Mouse (Mus musculus) 3134 (cell line): ENCODE measurements around the gene Zfp706.
"Not testable (repeated sequence)": the region's sequence is repeated elsewhere in the genome, so short reads cannot be mapped to it uniquely, and the experiment has no call there.

Experiments
- DNase-seq: peaks from one replicate; pipeline ENCODE4 v3.0.0-alpha.2; 2011; ENCODE audit warnings: low spot score; ENCODE audit not compliant: insufficient read length; ENCODE audit errors: extremely low read depth

Zfp706 gene

DNA sequence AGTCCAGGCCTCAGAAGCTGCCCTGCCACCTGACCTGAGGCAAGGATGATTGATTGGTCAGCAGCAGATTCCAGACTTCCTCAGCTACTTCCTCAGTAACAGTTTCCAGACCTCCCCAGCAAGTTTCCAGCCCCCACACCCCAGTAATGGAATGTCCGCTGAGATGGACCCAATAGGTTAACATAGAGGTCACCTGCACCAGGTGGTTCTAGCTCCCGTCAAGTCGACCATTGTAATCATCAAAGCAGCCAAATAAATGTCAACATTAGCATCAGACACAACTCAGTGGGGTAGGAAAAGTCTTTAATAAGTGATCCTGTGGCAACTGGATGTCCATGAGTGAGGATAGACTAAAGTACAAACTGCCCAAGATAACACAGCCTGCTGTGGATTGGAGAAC is 3.7 kb upstream of the Zfp706 start:
- no peak for DNase-seq

DNA sequence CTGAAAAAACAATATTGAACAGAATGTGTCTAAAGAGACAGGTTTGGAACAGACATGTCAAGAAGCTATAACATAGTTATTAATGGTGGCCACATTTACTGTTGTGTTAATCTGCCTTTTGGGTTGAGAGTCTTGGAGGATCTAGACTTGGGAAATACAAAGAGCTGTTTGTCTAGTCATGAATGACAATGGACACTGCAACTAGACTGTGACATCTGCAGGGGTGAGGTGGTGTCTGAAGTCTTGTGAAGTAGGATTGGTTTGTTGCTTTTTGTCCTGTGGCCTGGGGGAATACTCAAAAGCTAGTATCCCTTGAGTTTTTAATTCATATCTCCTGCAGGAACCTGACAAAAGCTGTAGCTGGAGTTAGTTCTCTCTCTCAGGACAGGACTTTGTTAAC is 973 bp upstream of the Zfp706 start:
- DNase-seq, result no peak

DNA sequence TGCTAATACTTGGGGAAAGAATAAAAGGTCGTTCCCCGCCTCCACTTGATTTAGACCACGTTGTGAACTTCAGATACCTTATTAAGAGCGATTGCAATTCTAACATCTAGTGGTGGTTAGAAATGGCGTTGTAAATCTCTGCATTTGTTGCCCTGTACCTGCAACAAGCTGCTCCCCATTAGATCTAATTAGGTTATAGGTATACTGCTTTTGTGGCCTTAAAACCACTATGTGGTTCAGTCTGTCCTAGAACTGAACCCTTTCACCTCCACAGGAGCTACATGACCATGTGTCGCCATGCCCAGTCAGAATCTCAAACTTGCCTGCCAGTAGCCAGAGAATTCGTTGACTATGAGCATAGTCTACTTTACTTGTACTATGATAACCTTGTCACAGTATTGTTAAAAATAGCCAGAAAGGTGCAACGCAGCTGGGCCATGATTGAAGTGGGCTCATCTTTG is 416 bp upstream of the Zfp706 start:
- DNase-seq, result no peak

DNA sequence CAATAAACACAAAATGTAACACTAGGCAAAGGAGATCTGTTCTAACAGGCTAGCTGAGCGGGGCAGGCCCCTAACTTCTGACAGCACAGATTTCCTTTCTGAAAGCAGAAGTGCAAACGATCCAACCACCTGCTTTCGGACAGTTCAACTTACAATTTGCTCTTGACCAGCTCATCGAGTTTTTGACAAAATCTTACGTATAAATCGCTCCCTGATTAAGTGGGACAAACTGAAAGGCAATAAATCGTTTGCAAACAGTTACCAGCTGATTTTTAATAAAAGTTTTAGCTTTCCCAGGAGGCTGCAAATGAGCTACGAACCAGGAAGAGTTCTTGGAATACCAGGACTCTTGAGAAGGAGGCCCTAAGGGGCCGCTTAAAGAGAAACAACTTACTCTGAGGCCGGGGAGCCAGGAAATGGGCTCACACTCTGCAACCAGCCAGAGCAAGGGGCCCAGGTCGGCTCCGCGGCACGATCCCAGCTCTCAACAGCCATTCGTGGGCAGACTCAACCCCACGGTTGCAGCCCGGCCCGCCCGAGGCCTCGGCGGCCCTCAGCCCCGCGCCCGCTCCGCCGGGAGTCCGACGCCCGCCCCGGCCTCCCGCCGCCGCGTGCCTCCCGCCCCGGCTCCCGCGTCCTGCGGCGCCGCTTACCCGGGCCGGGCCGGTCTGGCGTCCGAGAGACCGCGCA is 953 bp downstream of the Zfp706 start:
- no peak for DNase-seq

DNA sequence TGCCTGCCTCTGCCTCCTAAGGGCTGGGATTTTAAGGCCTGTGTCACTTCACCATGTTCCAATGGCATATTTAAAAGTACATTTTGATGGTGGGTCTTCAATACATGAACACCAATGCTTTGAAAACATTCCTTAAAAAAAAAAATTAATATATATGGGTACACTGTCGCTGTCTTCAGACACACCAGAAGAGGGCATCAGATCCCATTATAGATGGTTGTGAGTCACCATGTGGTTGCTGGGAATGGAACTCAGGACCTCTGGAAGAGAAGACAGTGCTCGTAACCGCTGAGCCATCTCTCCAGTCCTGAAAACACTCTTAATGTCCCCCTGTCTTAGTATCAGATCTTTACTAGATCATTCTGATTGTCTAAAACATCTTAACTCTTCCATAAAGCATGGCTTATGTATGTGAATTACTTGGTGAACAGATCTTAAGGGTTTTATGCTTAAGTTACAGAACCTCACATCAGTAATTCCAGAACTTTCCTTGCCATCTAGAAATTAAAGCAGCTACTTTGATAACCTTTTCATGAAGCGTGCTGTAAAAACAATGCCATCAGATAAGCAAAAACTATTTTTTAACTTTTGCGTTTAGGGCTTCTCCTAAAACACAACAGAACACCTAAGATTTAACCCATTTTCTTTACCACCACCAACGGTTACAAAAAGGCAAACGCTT is 1.6 kb downstream of the Zfp706 start:
- DNase-seq, result no peak

DNA sequence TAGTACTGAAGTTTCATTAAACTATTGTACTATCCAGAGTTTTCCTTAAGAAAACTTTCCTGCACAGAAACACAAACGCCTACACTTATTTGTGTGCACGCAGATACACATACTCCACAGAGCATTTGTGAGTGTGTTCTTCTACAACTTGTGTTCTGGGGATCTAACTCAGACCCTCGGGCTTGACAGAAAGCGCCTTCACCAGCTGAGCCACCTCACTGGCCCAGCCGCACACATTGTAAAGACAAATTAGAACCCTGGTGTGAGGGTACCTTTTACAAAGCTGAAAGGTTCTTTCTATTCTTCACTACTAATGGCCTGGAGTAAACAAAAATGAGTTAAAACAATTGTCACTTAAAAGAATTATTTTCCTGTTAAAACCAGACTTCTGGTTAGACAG is 2.7 kb downstream of the Zfp706 start:
- no peak for DNase-seq

DNA sequence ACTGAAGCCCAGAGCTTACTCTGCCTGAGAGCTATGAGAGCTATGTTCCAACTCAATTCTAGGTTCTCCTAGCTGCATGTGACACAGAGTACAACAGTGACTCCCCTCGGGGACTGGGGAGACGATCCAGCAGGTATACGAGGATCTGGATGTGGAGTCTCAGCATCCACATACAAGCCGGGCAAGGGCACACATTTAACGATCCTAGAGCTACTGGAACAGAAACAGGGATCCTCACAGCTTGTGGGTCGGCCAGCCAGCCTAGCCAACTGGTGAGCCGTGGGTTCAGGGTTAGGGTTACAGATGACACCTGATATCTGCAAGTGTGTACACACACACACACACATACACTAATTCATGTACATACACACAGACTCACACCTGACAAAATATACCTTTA is 5.3 kb downstream of the Zfp706 start:
- no peak for DNase-seq

DNA sequence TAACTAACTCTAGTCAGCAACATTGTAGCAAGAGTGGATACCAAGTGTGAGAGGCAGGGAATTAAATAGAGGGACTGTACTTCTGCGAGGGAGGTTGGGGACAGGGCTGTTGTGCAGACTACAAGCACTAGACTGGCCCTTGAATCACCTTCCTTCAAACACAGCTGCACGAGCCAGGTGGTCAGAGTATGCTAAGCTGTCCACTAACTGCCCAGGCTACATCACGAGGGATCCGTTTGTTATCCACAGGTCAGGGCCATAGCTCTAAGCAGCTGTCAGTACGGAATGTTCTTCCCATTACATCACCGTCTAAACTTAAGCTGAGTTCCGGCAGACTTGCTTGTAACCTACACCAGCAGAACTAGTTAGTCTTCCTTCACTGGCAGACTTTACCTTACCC is 8.0 kb downstream of the Zfp706 start:
- not testable (repeated sequence) for DNase-seq

DNA sequence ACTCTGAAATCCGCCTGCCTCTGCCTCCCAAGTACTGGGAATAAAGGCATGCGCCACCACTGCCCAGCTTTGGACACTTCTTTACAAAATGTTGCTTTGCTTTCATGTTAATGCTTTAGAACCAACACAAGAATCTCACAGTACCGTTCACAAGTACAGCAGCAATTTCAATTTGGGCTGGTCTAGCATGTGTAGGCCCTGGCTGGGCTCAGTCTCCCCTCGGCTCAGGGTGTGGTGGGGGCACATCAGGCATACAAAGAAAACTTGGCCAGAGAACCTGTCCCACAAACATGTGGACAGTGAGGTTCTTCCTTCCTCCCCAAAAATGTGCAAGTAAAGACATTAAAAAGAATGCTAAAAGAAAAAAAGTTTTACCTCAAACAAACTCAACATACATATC is 12.4 kb downstream of the Zfp706 start:
- no peak for DNase-seq

DNA sequence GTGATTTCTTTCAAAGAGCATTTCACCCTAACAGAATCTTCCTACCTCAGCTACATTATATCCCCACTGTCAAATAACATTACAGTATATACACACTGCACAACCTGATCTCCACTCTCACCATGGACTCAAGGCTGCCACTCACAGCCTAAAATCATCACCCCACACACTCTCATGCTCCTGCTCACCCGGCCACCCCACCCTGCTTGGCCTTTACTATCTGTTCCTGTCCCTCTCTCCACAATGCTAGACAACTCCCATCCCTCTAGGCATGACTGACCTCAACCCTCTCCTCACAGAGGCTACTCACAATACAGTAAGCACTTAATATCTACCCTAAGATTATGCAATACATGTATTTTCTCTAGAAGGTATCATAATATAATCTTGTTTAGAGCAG is 12.9 kb downstream of the Zfp706 start:
- no peak for DNase-seq

DNA sequence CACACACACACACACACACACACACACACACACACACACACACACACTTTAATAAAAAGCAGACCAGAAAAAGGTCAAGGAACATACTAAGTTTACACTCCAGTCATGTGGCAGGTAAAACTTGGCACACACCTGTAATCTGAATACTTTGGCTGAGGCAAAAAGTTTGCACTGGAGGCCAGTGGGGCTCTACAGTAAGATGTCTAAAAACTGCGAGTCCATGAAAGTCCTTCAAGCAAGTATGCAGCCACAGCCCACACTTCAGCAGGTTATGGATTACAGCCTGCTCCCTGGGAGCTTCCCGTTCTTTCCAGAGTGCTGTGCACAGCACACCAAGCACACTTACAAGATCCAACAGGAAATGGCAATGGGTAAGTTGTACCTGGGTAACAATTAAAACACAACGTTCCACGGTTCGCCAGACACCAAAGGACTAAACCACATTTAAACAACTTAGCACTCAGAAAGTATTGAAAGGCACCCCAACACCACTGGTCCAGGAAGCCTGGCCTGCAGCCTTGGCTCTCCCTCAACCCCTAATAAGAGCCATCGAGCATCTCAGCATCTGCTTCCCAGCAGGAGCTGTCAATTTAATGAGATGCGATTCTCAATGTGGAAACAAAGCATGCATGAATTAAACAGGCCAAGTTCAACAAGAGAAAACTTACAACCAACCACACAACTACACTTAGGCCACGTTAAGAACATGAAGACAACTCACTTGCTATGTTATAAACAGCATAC is 14.0 kb downstream of the Zfp706 start:
- DNase-seq, result no peak

DNA sequence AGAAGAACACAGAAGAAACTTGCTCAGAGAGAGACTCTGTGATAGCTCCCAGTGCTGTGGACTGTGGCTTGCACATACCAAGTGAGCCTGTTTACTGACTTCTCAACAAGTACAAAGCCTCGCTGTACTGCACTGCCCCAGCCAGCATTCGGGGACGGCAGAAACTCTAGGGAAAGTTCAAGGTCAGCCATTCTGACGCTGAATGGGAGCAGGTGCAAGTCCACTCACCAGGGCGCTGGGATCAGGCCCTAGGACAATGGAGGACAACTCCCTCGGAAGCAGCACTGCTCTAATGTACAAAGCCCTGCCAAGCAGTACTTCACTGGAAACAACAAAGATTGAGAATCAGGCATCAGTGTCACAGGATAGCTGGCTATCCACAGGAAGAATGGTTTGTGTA is 16.2 kb downstream of the Zfp706 start:
- DNase-seq, result no peak

DNA sequence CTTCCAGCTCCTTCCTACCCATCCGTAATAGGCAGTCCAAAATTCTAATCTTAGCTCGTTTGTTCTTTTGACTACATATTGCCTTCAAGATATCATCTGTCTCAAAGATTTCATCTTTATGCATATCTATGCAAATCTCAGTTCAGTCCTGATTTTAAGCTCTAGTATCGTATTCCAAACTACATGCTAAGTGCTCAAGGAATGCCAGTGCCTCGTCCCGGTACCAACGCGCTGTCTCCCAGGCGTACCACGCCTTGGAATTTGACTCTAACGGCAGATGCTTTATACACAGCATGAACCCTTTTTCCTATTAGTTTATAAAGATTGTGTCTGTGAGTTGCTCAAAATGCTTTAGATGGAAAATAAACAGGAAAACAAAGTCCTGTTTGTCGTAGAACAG is 17.7 kb downstream of the Zfp706 start:
- DNase-seq, result no peak

DNA sequence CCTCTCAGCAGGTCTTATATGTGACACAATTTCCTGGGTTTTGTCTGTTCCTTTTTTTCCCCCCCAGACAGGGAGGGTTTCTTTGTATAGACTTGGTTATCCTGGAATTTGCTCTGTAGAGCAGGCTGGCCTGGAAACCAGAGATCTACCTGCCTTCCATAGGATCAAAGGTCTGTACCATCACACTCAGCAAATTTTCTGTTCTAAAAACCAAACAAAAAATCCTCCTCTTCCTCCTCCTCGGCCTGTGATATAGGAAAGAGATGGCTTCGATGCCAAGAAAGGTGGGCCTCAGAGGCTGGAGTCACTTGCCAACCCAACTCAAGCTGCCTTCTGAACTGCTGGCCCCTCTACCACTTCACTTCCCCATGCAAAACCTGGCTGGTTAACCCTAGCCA is 18.9 kb downstream of the Zfp706 start:
- DNase-seq, result no peak

DNA sequence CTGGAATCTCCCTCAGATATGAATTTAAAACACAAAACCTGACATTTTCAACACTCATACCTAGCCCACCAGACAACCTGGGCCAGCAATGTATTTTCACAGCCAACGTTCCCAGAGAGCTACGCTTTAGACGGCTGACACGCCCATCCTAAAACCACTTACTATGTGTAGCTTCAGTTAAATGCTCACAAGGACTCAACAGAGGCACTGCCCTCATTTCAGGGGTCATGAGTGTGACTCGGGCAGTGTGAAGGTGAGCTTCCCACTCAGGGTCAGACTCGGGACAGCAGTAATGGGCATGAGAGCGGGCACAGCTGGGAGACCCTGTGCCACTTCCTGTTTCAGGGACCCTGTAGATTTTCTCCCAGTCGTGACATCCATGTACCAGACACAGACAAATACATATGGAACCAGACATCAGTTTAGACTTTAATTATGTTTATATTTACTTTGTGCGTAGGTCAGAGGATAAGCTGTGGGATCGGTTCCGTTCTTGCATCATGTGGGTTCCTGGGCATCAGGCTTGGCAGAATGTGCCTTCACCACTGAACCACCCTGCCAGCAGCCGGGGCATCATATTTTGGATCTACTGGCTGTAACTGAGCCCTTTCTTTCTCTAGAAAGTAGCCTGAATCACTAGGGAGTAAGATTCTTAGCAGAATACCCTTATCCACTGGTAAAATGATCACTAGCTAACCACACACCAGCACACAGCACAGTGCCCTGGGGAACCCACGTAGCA is 19.4 kb downstream of the Zfp706 start:
- DNase-seq, result no peak

DNA sequence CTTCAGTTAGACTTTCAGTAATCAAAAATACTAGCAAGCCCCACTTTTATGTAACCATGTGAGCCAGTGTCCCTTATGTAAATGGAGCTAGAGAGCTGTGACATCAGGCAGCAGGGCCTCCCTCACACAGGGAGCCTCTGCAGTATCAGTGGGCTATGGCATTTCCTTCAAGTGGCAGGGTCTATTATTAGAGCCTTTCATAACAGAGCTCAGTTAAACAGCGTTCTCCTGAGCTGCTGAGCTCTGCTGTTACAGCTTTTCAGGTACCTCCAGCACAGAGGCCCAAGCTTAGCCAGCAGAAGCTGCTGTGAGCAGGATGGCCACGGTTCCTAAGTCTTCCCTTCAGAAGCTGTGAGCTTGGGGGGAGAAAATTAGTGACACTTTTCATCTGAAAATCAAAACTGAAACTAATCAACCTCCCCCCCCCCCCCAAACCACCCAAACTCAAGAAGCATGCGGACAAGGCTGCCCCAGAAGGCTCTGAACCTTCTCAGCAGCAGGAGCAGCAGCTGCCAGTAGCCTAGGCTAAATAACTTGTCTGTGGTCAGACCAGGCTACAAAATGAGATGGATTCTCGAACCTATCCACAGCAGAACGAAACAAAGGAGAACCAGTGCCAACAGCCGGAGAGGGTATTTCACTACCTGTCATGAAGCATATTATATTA is 20.2 kb downstream of the Zfp706 start:
- DNase-seq, result no peak

DNA sequence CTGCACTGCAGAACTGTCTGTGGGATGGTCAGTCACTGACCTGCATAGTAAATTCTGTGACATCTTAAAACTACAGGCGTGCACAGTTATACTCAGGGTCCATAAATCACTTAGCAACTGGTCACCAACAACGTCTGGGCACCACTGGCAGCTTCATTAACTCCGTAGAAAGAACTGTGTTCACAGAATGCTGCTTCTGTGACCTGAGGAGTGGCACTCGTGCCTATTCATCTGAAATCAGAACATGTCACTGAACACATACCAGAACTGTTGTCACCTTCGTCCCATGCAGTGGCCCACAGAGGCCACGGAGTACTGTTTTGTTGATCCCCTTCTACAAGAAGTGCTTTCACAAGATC is 22.0 kb downstream of the Zfp706 start:
- no peak for DNase-seq

DNA sequence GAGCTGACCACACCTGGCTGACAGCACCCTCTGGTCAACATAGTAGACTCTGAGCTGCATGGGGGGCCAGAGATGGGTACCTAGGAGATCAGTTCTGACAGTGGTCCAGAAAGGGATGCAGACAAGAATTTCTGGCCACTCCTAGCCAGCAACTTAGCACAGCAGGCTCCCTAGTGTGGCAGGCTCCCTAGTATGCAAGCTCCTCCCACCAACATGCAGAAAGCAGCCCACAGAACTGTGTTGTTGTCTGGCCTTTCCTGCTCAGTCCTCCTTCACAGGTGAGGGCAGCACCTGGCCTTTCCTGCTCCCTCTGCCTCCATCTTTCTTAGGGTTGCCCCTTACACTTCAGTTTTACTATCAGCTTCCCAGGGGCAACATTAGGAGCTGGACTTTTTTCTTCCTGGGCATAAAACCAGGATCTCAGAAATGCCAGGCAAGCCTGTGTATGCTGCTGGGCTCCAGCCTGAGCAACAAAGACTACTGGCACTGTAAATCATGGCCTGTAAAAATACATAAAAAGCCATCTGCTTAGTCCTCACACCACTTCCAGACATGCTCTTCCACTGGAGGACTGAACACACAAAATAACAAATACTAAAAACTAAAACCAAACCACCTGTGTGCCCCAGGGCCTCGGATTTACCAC is 22.5 kb downstream of the Zfp706 start:
- no peak for DNase-seq

DNA sequence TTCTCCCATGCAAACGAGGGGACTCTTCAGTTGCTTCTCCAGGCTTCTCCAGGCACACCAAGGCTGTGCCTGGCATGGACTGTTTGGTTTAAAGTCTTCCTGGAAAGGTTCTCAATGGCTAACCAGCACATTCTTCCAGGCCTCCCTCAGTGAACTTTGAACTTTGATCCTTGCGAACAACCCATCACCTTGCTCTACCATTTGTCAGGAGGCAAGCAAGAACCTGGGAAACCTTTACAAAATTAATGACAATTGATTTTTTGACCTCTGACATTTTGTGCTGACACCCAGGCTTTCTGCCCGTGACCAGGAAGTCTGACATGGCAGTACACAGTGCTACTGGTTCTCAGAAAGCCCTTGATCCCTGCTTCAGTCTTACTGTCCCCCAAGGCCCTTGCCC is 24.1 kb downstream of the Zfp706 start:
- DNase-seq, result no peak

DNA sequence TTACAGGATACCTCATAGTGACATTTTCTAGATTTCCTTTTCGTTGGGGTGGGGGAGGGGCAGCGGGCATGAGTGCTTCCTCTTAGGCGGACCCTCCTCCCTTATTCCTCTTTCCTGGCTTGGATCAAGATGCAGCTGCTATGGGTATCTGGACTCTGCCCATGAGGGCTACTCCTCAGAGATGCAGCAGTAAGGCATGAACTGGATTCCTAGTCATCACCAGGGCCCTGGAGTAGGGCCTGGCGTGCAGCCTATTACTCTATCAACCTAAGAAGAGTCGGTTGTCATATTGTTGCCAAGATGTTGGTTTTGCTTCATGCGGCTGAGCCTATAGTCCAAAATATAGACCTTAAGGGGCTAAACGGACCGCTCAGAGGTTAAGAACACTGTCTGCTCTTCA is 27.3 kb downstream of the Zfp706 start:
- no peak for DNase-seq
